Mouse (Mus musculus) liver (tissue): ENCODE data around the gene Ppp6r1.

Experiments
- DNase-seq: peaks from one replicate; pipeline ENCODE4 v3.0.0-alpha.2; 2020; ENCODE audit warnings: mixed read lengths

The Ppp6r1 gene

GRCm38 (mm10) chr7:4657521-4658127, 1.2 kb downstream of the Ppp6r1 start:
- DNase-seq: no peak

- DNase-seq: no peak
Measured at GRCm38 (mm10) chr7:4656818-4657217, 2.0 kb downstream of the Ppp6r1 start.

GRCm38 (mm10) chr7:4655916-4656315, 2.9 kb downstream of the Ppp6r1 start:
- DNase-seq: no peak

GRCm38 (mm10) chr7:4655393-4655792, 3.4 kb downstream of the Ppp6r1 start:
- no peak for DNase-seq

- DNase-seq: no peak
Measured at GRCm38 (mm10) chr7:4654221-4654620, 4.6 kb downstream of the Ppp6r1 start.

GRCm38 (mm10) chr7:4653780-4654179, 5.0 kb downstream of the Ppp6r1 start:
- DNase-seq: no peak

GRCm38 (mm10) chr7:4653351-4653750, 5.5 kb downstream of the Ppp6r1 start:
- DNase-seq: no peak

GRCm38 (mm10) chr7:4652726-4653125, 6.1 kb downstream of the Ppp6r1 start:
- no peak for DNase-seq

- DNase-seq: no peak
Measured at GRCm38 (mm10) chr7:4651581-4651980, 7.2 kb downstream of the Ppp6r1 start.

GRCm38 (mm10) chr7:4647992-4648391, 10.8 kb downstream of the Ppp6r1 start:
- DNase-seq: no peak

- no peak for DNase-seq
Measured at GRCm38 (mm10) chr7:4647291-4647690, 11.5 kb downstream of the Ppp6r1 start.

- DNase-seq: no peak
Measured at GRCm38 (mm10) chr7:4646806-4647205, 12.0 kb downstream of the Ppp6r1 start.

- no peak for DNase-seq
Measured at GRCm38 (mm10) chr7:4643225-4643624, 15.6 kb downstream of the Ppp6r1 start.

- DNase-seq: no peak
Measured at GRCm38 (mm10) chr7:4641956-4642355, 16.9 kb downstream of the Ppp6r1 start.

GRCm38 (mm10) chr7:4641155-4641554, 17.7 kb downstream of the Ppp6r1 start:
- DNase-seq: no peak

- no peak for DNase-seq
Measured at GRCm38 (mm10) chr7:4636179-4636578, 22.6 kb downstream of the Ppp6r1 start.

GRCm38 (mm10) chr7:4631031-4631430, 27.8 kb downstream of the Ppp6r1 start, which contains the start of gene Tmem86b:
TSS of gene Tmem86b (minus strand) at chr7:4631422.
- peak; percentile 76 for DNase-seq

GRCm38 (mm10) chr7:4630198-4630597, 28.6 kb downstream of the Ppp6r1 start:
- peak; percentile 90 for DNase-seq

- peak; percentile 67 for DNase-seq
Measured at GRCm38 (mm10) chr7:4629586-4629985, 29.2 kb downstream of the Ppp6r1 start.

GRCm38 (mm10) chr7:4625928-4626327, 32.9 kb downstream of the Ppp6r1 start:
- DNase-seq: no peak

GRCm38 (mm10) chr7:4624343-4624742, 34.5 kb downstream of the Ppp6r1 start:
- no peak for DNase-seq

GRCm38 (mm10) chr7:4623544-4624189, 35.2 kb downstream of the Ppp6r1 start:
- peak; percentile 78 for DNase-seq

GRCm38 (mm10) chr7:4619979-4620378, 38.8 kb downstream of the Ppp6r1 start:
- DNase-seq: peak; percentile 75

- peak; percentile 52 for DNase-seq
Measured at GRCm38 (mm10) chr7:4613740-4614403, 44.9 kb downstream of the Ppp6r1 start.
